Mouse (Mus musculus) heart, embryonic 16.5 days (tissue): ENCODE data around the gene Ceacam1. TPM values are rescaled to one million over a fixed set of nuclear protein-coding genes. Genes with fewer than 3 reads are reported as not detected.
"Not testable (repeated sequence)": the region's sequence is repeated elsewhere in the genome, so short reads cannot be mapped to it uniquely, and the experiment has no call there.

Source experiments
- ATAC-seq: fragments of 200-750 bp; cut with Nextera tagmentation; replicated peaks from 2 replicates; pipeline ENCODE4 v1.8.0; 2017; ENCODE audit warnings: moderate number of reproducible peaks; ENCODE audit not compliant: insufficient read depth, low FRiP score; ENCODE audit errors: extremely low read depth
- H3K27ac ChIP-seq: fragments of 300-500 bp; sonication (generic); 2 replicates; pipeline ENCODE4 v1.5.1; 2014; ENCODE audit warnings: mild to moderate bottlenecking, low read length, control low read depth, moderate library complexity
- H3K27me3 ChIP-seq: fragments of 300-500 bp; sonication (generic); 2 replicates; pipeline ENCODE4 v1.6.1; 2014; ENCODE audit warnings: low read length, mixed read lengths; ENCODE audit not compliant: control insufficient read depth, insufficient read depth
- H3K36me3 ChIP-seq: fragments of 300-500 bp; sonication (generic); 2 replicates; pipeline ENCODE4 v1.6.1; 2014; ENCODE audit not compliant: control insufficient read depth, insufficient read depth
- H3K4me1 ChIP-seq: fragments of 300-500 bp; sonication (generic); 2 replicates; pipeline ENCODE4 v1.6.1; 2014; ENCODE audit warnings: low read length, mixed read lengths; ENCODE audit not compliant: control insufficient read depth, insufficient read depth
- H3K4me2 ChIP-seq: fragments of 300-500 bp; sonication (generic); 2 replicates; pipeline ENCODE4 v1.6.1; 2014; ENCODE audit warnings: low read depth, mild to moderate bottlenecking, control low read depth, low read length
- H3K4me3 ChIP-seq: fragments of 300-500 bp; sonication (generic); 2 replicates; pipeline ENCODE4 v1.5.1; 2014; ENCODE audit warnings: mild to moderate bottlenecking, control low read depth, low read length
- H3K9ac ChIP-seq: fragments of 300-500 bp; sonication (generic); 2 replicates; pipeline ENCODE4 v1.6.1; 2014; ENCODE audit warnings: low read length, control low read depth
- H3K9me3 ChIP-seq: fragments of 300-500 bp; sonication (generic); replicated peaks from 2 replicates; pipeline ENCODE4 v1.6.1; 2016; ENCODE audit warnings: low read length; ENCODE audit not compliant: control insufficient read depth
- WGBS: fragments of 180-500 bp; shearing (Covaris S2); extraction: QIAGEN DNeasy Blood & Tissue Kit; methylation state at CpG from one replicate; pipeline ENCODE4 v1.1.7; 2014; 5-methylcytosine and 5-hydroxymethylcytosine counted together
- polyA plus RNA-seq: library from polyadenylated mRNA; unstranded; fragments of >200 nt; fragmentation: Nextera tagmentation; extraction: Ambion mirVana; gene quantifications from 2 replicates; pipeline ENCODE4 v1.2.1, GENCODE M21; 2015

Gene Ceacam1
- polyA plus RNA-seq, 1 experiment from 2014 or later, result 4.8 TPM

GRCm38 (mm10) chr7:25483133-25483735 lies 5.8 kb upstream of the Ceacam1 start:
- ATAC-seq, result no peak
- no peaks in the 10 kb centered on the region for H3K36me3 ChIP-seq
- no peaks in the 10 kb centered on the region for H3K9me3 ChIP-seq
- H3K27me3 ChIP-seq, result no peaks in the 10 kb centered on the region
- H3K4me2 ChIP-seq, result no peak overlapping the region
- H3K27ac ChIP-seq, result no peak overlapping the region
- WGBS, result 67% methylated on average over 8 of the region's 8 CpGs
- H3K9ac ChIP-seq, result no peak overlapping the region
- no peak overlapping the region for H3K4me3 ChIP-seq
- H3K4me1 ChIP-seq, result no peaks in the 10 kb centered on the region

- H3K4me3 ChIP-seq, H3K4me2 ChIP-seq, ATAC-seq, H3K36me3 ChIP-seq, H3K9me3 ChIP-seq, H3K27ac ChIP-seq, H3K9ac ChIP-seq, H3K4me1 ChIP-seq, H3K27me3 ChIP-seq: not testable (repeated sequence)
- WGBS, result 47% methylated on average over 8 of the region's 8 CpGs
Observed at GRCm38 (mm10) chr7:25480791-25481190, 3.4 kb upstream of the Ceacam1 start.

- no peak overlapping the region for H3K4me3 ChIP-seq
- H3K9ac ChIP-seq, result no peak overlapping the region
- H3K9me3 ChIP-seq, result no peaks in the 10 kb centered on the region
- H3K36me3 ChIP-seq, result no peaks in the 10 kb centered on the region
- no peak overlapping the region for H3K4me2 ChIP-seq
- 0% methylated on average over 1 of the region's 1 CpGs for WGBS
- H3K27me3 ChIP-seq, result no peaks in the 10 kb centered on the region
- H3K4me1 ChIP-seq, result no peaks in the 10 kb centered on the region
- ATAC-seq, result no peak
- no peak overlapping the region for H3K27ac ChIP-seq
Observed at GRCm38 (mm10) chr7:25479440-25479839, 2.0 kb upstream of the Ceacam1 start.

- H3K27me3 ChIP-seq, H3K4me1 ChIP-seq, H3K36me3 ChIP-seq, H3K9me3 ChIP-seq, H3K4me3 ChIP-seq, H3K27ac ChIP-seq, ATAC-seq, H3K9ac ChIP-seq, H3K4me2 ChIP-seq: not testable (repeated sequence)
- 63% methylated on average over 2 of the region's 2 CpGs for WGBS
Observed at GRCm38 (mm10) chr7:25477752-25478093, 320 bp upstream of the Ceacam1 start.

GRCm38 (mm10) chr7:25471821-25472220 lies 5.6 kb downstream of the Ceacam1 start:
- H3K36me3 ChIP-seq, H3K4me1 ChIP-seq, ATAC-seq, H3K9me3 ChIP-seq, H3K9ac ChIP-seq, H3K4me3 ChIP-seq, H3K27ac ChIP-seq, H3K4me2 ChIP-seq, H3K27me3 ChIP-seq: not testable (repeated sequence)
- WGBS, result 73% methylated on average over 6 of the region's 6 CpGs

GRCm38 (mm10) chr7:25465586-25465985 lies 11.8 kb downstream of the Ceacam1 start:
- H3K4me1 ChIP-seq, H3K36me3 ChIP-seq, H3K4me3 ChIP-seq, H3K9ac ChIP-seq, H3K27me3 ChIP-seq, H3K27ac ChIP-seq, H3K4me2 ChIP-seq, ATAC-seq, H3K9me3 ChIP-seq: not testable (repeated sequence)
- WGBS, result 62% methylated on average over 3 of the region's 3 CpGs

GRCm38 (mm10) chr7:25465010-25465409 lies 12.4 kb downstream of the Ceacam1 start:
- ATAC-seq, result no peak
- H3K27me3 ChIP-seq, result no peaks in the 10 kb centered on the region
- H3K27ac ChIP-seq, result no peak overlapping the region
- H3K36me3 ChIP-seq, result no peaks in the 10 kb centered on the region
- H3K4me3 ChIP-seq, result no peak overlapping the region
- no peaks in the 10 kb centered on the region for H3K9me3 ChIP-seq
- no peak overlapping the region for H3K4me2 ChIP-seq
- WGBS, result 50% methylated on average over 1 of the region's 1 CpGs
- H3K4me1 ChIP-seq, result no peaks in the 10 kb centered on the region
- no peak overlapping the region for H3K9ac ChIP-seq

- not testable (repeated sequence) for H3K27me3 ChIP-seq, H3K9ac ChIP-seq, ATAC-seq, H3K4me2 ChIP-seq, H3K36me3 ChIP-seq, H3K4me3 ChIP-seq, H3K27ac ChIP-seq, H3K4me1 ChIP-seq, H3K9me3 ChIP-seq
- WGBS, result no CpG with 5 or more reads among the region's 1 CpGs
Observed at GRCm38 (mm10) chr7:25462033-25462337, 15.4 kb downstream of the Ceacam1 start.

GRCm38 (mm10) chr7:25461336-25462032 lies 15.9 kb downstream of the Ceacam1 start:
- H3K4me3 ChIP-seq, H3K36me3 ChIP-seq, H3K27me3 ChIP-seq, H3K4me2 ChIP-seq, H3K4me1 ChIP-seq, H3K27ac ChIP-seq, ATAC-seq, H3K9me3 ChIP-seq, H3K9ac ChIP-seq: not testable (repeated sequence)
- WGBS, result 81% methylated on average over 4 of the region's 5 CpGs
